Mouse (Mus musculus) liver, postnatal 0 days (tissue): ENCODE measurements around the gene Erh.

Source experiments
- CTCF ChIP-seq: sonication (generic); IDR thresholded peaks from 2 replicates; pipeline ENCODE4 v1.5.1; 2016; ENCODE audit warnings: antibody characterized with exemption, low read depth
- EP300 ChIP-seq: IDR thresholded peaks from 2 replicates; pipeline ENCODE4 v1.6.1; 2016; ENCODE audit warnings: antibody characterized with exemption, low read depth, mild to moderate bottlenecking

DNA sequence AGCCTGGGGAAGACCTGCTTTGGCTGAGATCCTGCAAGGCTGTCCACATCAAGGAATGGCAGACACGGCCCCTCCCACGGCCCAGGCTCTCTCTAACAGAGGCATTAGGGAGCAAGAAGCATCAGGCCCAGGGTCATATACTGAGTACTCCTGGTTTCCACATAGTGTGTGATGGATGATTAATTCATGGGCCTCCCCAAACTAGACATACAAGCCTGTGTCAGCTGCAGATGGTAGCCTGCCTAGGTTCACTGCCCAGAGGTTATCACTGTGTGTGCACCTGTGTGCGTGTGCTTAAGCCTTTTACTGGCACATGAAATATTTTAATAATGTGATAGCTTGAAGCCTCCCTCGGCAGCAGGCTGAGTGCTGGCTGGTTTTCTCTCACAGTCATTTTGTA is 48.2 kb downstream of the Erh start:
- TF ChIP-seq CTCF (no peak), EP300 (no peak)
